Mouse (Mus musculus) lung, embryonic 16.5 days (tissue): Measurements from ENCODE around the gene Slamf9. TPM values are rescaled to one million over a fixed set of nuclear protein-coding genes. Genes with fewer than 3 reads are reported as not detected.

ENCODE experiments used
- ATAC-seq: fragments of 200-750 bp; cut with Nextera tagmentation; 2 replicates; pipeline ENCODE4 v1.8.0; 2017; ENCODE audit warnings: low read depth, mild to moderate bottlenecking, moderate library complexity
- H3K27ac ChIP-seq: fragments of 300-500 bp; sonication (generic); 2 replicates; pipeline ENCODE4 v1.5.1; 2014; ENCODE audit warnings: mild to moderate bottlenecking, control low read depth, low read length
- H3K27me3 ChIP-seq: fragments of 300-500 bp; sonication (generic); 2 replicates; pipeline ENCODE4 v1.6.1; 2014; ENCODE audit warnings: low read depth, low read length, mixed read lengths; ENCODE audit not compliant: control insufficient read depth, insufficient read depth
- H3K36me3 ChIP-seq: fragments of 300-500 bp; sonication (generic); 2 replicates; pipeline ENCODE4 v1.6.1; 2014; ENCODE audit warnings: low read length; ENCODE audit not compliant: control insufficient read depth, insufficient read depth
- H3K4me1 ChIP-seq: fragments of 300-500 bp; sonication (generic); replicated peaks from 2 replicates; pipeline ENCODE4 v1.6.1; 2014; ENCODE audit warnings: low read length, mixed read lengths; ENCODE audit not compliant: control insufficient read depth, insufficient read depth
- H3K4me2 ChIP-seq: fragments of 300-500 bp; sonication (generic); 2 replicates; pipeline ENCODE4 v1.6.1; 2014; ENCODE audit warnings: low read depth, low read length, control low read depth
- H3K4me3 ChIP-seq: fragments of 300-500 bp; sonication (generic); 2 replicates; pipeline ENCODE4 v1.5.1; 2014; ENCODE audit warnings: mild to moderate bottlenecking, low read length, control low read depth
- H3K9ac ChIP-seq: fragments of 300-500 bp; sonication (generic); 2 replicates; pipeline ENCODE4 v1.6.1; 2014; ENCODE audit warnings: low read length, control low read depth
- H3K9me3 ChIP-seq: fragments of 300-500 bp; sonication (generic); 2 replicates; pipeline ENCODE4 v1.6.1; 2016; ENCODE audit warnings: low read length; ENCODE audit not compliant: control insufficient read depth
- WGBS: fragments of 180-500 bp; shearing (Covaris S2); extraction: QIAGEN DNeasy Blood & Tissue Kit; methylation state at CpG from one replicate; pipeline ENCODE4 v1.1.7; 2014; 5-methylcytosine and 5-hydroxymethylcytosine counted together
- polyA plus RNA-seq: library from polyadenylated mRNA; unstranded; fragments of >200 nt; fragmentation: Nextera tagmentation; extraction: Ambion mirVana; gene quantifications from 2 replicates; pipeline ENCODE4 v1.2.1, GENCODE M21; 2015

Gene Slamf9
- polyA plus RNA-seq, 1 experiment from 2014 or later = 0.57 TPM

DNA sequence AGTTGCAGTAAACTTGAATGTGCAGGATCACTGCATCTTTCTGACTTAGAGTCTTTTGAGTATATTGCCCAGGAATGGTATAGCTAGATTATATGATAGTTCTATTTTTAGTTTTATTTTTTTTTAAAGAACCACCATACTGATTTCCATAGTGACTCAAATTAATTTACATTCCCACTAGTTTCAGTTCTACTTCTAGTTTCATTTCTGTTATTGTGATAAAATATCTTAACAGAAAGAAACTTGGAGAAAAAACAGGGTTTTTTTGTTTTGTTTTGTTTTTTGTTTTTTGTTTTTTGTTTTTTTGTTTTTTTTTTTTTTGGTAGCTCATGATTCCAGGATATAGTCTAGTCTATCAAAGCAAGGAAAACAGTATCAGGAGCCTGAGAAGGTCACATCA, 2.2 kb upstream of the Slamf9 start:
- Histone ChIP-seq H3K9me3 (no peaks in the 10 kb centered on the region), H3K36me3 (no peaks in the 10 kb centered on the region), H3K27ac (no peak overlapping the region), H3K4me2 (no peak overlapping the region), H3K9ac (no peak overlapping the region), H3K4me3 (no peak overlapping the region), H3K4me1 (peaks cover 10% of the 10 kb centered on the region), H3K27me3 (no peaks in the 10 kb centered on the region)
- no peak for ATAC-seq

DNA sequence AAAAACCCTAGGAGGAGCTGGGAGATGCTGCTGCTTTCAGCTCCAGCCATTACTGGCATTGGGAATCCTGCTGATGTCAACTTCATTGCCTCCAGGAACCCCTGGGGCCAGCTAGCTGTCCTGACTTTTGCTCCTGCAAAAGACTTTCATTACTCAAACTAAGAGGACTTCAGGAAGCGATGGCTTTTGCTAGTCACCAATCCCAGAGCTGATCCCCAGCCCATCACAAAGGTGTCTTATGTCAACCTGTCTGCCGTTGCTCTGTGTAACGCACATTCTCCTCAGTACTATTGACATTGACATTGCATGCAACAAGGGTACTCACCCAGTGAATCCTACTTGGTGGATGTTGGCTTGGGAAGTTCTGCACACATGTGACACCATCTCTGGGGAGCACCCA, 962 bp upstream of the Slamf9 start:
- H3K4me1 ChIP-seq = peaks cover 10% of the 10 kb centered on the region
- ATAC-seq = no peak
- no peak overlapping the region for H3K4me2 ChIP-seq
- no peak overlapping the region for H3K4me3 ChIP-seq
- H3K36me3 ChIP-seq = no peaks in the 10 kb centered on the region
- no peaks in the 10 kb centered on the region for H3K9me3 ChIP-seq
- H3K27me3 ChIP-seq = no peaks in the 10 kb centered on the region
- WGBS = 75% methylated on average over 3 of the region's 3 CpGs
- no peak overlapping the region for H3K27ac ChIP-seq
- H3K9ac ChIP-seq = no peak overlapping the region

DNA sequence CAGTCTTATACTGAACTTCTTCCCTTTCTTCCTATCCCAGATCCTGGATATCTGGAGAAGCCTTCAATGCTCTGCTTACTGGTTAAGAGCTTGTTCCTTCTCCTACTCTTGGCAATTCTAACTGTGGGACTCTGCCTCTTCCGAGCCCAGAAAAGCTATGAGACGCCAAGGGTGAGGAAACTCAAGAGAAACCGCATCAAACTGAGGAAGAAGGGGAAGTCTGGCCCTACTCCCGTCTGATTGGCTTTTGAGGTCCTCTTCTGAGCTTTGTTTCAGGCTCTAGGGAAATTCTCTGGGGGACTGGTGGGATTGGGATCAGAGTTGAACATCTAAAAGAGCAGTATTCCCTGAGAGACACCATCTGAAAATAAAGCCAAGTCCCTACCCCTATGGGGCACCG, 2.9 kb downstream of the Slamf9 start:
- Histone ChIP-seq H3K4me2 (no peak overlapping the region), H3K4me3 (no peak overlapping the region), H3K9ac (no peak overlapping the region), H3K9me3 (no peaks in the 10 kb centered on the region), H3K27ac (no peak overlapping the region), H3K4me1 (peaks cover 18% of the 10 kb centered on the region), H3K36me3 (no peaks in the 10 kb centered on the region), H3K27me3 (no peaks in the 10 kb centered on the region)
- no peak for ATAC-seq
- 74% methylated on average over 5 of the region's 5 CpGs for WGBS

DNA sequence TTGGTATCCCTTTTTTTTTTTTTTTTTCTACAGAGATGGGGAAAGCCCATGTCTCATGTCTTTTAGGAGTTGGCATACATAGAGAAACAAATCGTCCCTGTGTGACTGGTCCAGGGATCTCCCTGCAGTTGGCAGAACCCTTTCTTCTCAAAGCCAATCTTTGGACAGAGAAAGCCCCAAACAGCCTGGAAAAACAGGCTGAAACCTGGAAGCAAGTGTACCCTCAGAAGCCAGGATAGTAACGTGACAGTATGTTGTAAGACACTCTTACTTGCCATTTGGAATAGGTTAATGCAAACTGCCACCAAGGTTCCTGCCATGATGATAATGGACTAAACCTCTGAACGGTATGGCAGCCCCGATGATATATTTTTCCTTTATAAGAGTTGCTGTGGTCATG, 5.2 kb downstream of the Slamf9 start:
- Histone ChIP-seq H3K27ac (no peak overlapping the region), H3K9me3 (no peaks in the 10 kb centered on the region), H3K27me3 (no peaks in the 10 kb centered on the region), H3K4me1 (peaks cover 30% of the 10 kb centered on the region), H3K36me3 (no peaks in the 10 kb centered on the region), H3K4me3 (no peak overlapping the region), H3K9ac (no peak overlapping the region), H3K4me2 (no peak overlapping the region)
- WGBS = 85% methylated on average over 4 of the region's 4 CpGs
- ATAC-seq = no peak

DNA sequence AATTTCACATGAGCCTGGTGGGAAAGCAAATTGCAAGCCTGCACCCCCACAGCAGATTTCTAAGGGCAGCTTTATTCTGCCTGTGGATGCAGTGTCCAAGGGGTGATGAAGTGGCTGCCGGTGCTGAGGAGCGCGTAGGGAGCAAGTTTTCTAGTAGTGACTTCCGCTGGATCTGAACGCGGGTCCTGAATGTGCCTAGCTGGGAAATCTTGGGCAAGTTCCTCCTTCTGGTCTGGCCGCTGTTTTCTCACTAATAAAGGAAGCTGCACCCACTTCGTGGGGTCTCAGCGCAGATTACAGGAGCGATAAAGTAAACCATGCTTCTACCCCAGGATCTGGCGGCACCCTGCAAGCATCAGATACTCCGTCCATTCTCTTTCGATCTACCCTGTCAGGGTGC, 6.0 kb downstream of the Slamf9 start:
- H3K27ac ChIP-seq = peak overlapping the region; percentile 93
- H3K36me3 ChIP-seq = no peaks in the 10 kb centered on the region
- ATAC-seq = peak; percentile 0; the same call in 1 of the 2 replicates
- H3K9me3 ChIP-seq = no peaks in the 10 kb centered on the region
- H3K4me3 ChIP-seq = peak overlapping the region; percentile 65
- H3K4me1 ChIP-seq = peaks cover 34% of the 10 kb centered on the region
- peak overlapping the region; percentile 70 for H3K9ac ChIP-seq
- no peaks in the 10 kb centered on the region for H3K27me3 ChIP-seq
- peak overlapping the region; percentile 94 for H3K4me2 ChIP-seq
- WGBS = 10% methylated on average over 13 of the region's 13 CpGs

DNA sequence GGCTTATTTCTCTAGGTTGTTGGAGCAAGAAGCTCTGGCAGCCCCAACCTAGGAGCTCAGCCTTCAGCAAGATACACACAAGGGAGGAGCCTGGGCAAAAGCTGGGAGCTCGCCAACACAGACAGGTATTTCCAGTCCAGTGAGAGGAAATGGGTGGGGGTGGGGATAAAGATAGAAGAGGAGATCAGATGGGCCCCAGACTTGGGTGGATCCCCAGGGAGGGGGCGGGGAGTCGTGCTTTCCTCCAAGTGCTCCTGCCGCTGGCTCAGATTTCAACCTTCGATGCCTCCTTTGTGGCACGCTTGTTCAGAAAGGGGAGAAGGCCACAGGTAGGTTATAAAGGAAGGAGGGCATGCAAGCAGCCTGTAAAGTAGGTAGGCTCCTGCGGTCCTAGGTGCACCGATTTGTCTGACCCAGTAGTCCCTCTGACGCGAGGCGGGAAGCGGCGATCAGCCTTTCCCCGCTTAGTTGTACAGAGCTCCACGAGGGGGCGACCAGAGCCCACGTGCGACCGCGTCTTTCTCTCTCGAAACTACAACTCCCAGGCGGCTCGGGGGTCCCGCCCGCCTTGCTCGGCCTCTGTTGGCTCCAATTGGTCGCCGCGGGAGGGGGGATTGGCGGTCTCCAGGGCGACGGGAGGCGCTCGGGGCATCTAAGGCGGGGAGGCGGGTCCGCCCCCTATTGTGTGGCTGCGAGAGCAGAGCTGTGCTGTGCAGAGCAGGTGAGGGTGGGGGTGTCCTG, 6.6 kb downstream of the Slamf9 start, which contains the start of gene Igsf9:
Gene Igsf9, plus strand, starts transcription at position 249 of the 741 bp plus-strand sequence.
- peak within 1 kb of the TSS; percentile 70 for H3K9ac ChIP-seq
- under 1% methylated on average over 38 of the region's 38 CpGs for WGBS

DNA sequence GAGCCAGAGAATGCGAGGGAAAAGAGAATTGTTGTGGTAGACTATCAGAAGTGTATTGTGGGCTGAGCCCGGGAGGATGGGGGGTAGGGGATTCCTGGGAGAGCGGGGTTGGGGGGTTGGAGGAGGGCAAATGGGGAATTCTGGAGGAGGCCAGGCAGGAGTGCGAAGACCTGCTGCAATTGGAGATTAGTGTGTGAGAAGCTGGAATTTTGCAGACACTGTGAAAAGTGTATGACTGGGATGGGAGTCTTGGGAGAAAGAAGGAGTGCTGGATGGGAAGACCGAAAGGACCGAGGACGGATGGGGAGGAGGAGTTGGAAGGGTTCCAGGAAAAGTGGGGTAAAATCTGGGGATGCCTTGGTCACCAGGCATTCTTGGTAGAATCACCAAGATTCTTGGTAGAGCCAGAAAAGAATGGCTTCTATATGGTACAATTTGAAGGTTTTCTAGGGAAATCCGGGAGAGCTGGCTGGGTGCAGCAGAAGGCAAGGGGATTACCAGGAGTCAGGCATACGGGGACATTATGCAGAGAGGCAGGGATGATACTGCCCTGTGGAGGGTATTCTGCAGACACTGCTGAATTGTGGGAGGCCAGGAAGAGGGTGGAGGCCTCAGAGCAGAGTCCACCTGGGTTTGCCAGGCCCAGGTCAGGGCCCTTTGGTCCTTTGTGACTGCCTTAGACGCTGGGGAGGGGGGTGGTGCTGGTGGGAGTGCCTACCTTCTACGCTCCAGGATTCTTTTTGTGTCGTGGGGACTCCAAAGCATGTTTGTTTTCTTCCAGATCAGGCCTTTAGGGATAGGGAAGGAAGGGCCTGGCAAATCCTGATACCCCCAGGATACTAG, 7.6 kb downstream of the Slamf9 start:
- ATAC-seq = no peak
- Histone ChIP-seq H3K9me3 (no peaks in the 10 kb centered on the region), H3K27me3 (no peaks in the 10 kb centered on the region), H3K27ac (peak overlapping the region; percentile 39; the same call in 1 of the 2 replicates), H3K4me2 (peak overlapping the region; percentile 94), H3K36me3 (no peaks in the 10 kb centered on the region), H3K4me1 (peaks cover 34% of the 10 kb centered on the region), H3K4me3 (peak overlapping the region; percentile 65), H3K9ac (peak overlapping the region; percentile 70)
- 9% methylated on average over 12 of the region's 12 CpGs for WGBS

More for the DNA sequence above, 6.6 kb downstream of the Slamf9 start, which contains the start of gene Igsf9:
- peak within 1 kb of the TSS; percentile 94 for H3K4me2 ChIP-seq
- no peaks in the 10 kb centered on the region for H3K9me3 ChIP-seq
- ATAC-seq = peak; percentile 97
- H3K36me3 ChIP-seq = no peaks in the 10 kb centered on the region
- H3K4me1 ChIP-seq = peaks cover 34% of the 10 kb centered on the region
- H3K27me3 ChIP-seq = no peaks in the 10 kb centered on the region
- peak within 1 kb of the TSS; percentile 93 for H3K27ac ChIP-seq
- peak within 1 kb of the TSS; percentile 65 for H3K4me3 ChIP-seq

DNA sequence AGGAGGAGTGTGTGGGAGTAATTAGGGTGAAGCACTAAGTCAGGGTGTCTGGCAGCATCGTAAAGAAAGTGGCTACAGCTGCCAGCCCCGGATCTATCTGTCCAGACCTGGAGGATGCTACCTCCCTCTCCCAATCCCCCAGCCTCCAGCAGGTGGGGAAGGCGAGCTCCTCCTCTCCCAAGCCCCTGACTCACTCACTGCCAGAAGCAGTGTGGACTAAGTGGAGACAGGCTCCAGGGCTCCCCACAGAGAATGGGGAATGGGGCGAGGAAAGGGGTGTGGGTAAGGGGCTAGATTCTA, 8.2 kb downstream of the Slamf9 start:
- no peaks in the 10 kb centered on the region for H3K27me3 ChIP-seq
- H3K36me3 ChIP-seq = no peaks in the 10 kb centered on the region
- no peak for ATAC-seq
- H3K4me3 ChIP-seq = peak overlapping the region; percentile 65; the same call in 1 of the 2 replicates
- H3K4me2 ChIP-seq = peak overlapping the region; percentile 94
- H3K9ac ChIP-seq = peak overlapping the region; percentile 70
- 29% methylated on average over 4 of the region's 4 CpGs for WGBS
- H3K9me3 ChIP-seq = no peaks in the 10 kb centered on the region
- no peak overlapping the region for H3K27ac ChIP-seq
- H3K4me1 ChIP-seq = peaks cover 34% of the 10 kb centered on the region

DNA sequence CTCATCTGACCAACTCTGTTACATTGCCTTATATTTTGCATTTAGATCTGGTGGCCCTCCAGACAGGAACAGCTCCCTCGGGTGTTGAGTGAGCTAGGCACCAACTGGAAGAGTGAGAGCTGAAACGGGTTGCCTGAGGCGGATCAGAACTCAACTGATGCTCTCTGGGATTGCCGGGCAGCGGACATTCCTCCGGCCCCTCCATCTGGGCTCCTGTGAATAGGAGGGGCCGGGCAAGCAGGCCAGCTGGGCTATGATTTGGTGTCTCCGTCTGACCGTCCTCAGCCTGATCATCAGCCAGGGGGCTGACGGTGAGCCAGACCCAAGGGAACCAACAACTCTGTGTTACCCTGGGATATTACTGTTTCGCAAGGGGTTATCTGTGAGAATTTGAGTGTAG, 9.1 kb downstream of the Slamf9 start:
- Histone ChIP-seq H3K36me3 (no peaks in the 10 kb centered on the region), H3K4me3 (no peak overlapping the region), H3K9ac (no peak overlapping the region), H3K4me1 (peaks cover 34% of the 10 kb centered on the region), H3K27ac (no peak overlapping the region), H3K9me3 (no peaks in the 10 kb centered on the region), H3K4me2 (no peak overlapping the region), H3K27me3 (no peaks in the 10 kb centered on the region)
- no peak for ATAC-seq
- 57% methylated on average over 11 of the region's 11 CpGs for WGBS
